Mouse (Mus musculus): Measurements from ENCODE around the gene Spcs2.
"Not testable (repeated sequence)": the region's sequence is repeated elsewhere in the genome, so short reads cannot be mapped to it uniquely, and the experiment has no call there.

The Spcs2 gene

DNA sequence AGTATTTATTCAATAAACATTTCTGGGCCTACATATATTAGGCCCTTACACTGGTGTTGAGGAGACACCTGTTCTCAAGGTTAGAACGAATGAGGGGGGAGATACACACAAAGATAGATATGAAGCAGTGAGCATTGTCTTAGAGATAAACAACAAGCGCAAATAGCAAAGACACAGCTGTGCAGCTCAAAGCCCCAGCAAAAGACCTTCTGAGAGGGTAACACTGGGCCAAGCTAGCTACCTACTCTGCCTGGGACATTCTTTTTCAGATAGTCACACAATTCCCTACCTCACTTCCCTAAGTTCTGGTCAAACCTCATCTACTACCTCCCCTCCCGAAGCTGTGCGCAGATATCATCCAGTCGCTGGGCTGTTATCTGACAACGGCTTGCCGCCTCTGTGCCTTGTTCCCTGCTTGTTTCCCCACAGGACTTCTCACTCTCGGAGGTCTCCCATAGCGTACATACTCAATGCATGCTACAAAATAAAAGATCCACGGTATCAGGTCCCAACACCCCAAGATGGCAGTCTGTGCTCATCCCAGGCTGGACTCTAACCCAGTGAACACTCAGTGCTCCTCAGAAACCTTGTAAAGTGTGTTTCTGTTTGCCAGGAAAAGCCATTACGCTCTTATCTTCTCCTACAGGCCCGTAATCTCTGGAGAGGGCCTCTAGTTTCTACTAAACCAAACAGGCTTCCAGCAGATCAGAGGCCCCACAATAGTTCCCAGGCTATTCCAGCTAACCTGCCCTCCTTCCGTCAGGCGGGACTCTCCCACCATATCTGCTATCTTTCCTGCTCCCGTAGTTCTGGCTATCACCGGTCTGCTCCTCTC, 38.4 kb downstream of the Spcs2 start:
- DNase-seq (ENCODE audit: low spot score in 2 of 2), result no peak

DNA sequence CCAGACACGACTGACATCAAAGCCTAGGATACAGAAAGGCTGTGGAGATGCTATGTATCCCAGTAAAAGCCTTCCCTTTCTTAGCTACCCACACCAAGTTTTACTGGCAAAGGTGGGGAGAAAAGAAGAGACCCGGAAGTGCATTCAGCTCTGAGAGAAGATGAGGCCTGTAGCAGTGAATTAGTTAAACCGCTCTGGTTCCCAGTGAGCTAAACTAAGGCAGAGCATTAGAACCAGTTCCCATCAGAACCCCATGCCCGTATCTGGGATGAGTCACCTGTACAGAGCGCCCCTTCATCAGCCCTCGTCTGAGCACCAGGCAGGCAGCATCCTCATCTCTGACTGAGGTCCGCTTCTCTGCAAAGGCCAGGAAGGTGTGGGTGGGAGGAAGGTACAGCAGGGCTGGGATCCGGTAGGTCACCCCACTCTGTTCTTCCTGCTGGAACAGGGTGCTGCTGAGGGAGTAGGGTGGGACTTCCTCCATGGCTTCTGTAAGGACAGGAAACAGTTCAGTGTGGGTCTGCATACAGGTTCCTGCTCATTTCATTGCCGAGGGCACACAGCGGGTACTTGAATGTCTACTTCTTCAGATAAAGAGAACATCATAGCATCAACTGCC, 40.1 kb downstream of the Spcs2 start:
- no peak for DNase-seq (ENCODE audit: low spot score in 2 of 2)

- DNase-seq (ENCODE audit: low spot score in 2 of 2), result no peak
Measured at GRCm38 (mm10) chr7:99822426-99822825, 40.8 kb downstream of the Spcs2 start.

GRCm38 (mm10) chr7:99821953-99822352, 41.3 kb downstream of the Spcs2 start:
- DNase-seq (ENCODE audit: low spot score in 2 of 2), result no peak

DNA sequence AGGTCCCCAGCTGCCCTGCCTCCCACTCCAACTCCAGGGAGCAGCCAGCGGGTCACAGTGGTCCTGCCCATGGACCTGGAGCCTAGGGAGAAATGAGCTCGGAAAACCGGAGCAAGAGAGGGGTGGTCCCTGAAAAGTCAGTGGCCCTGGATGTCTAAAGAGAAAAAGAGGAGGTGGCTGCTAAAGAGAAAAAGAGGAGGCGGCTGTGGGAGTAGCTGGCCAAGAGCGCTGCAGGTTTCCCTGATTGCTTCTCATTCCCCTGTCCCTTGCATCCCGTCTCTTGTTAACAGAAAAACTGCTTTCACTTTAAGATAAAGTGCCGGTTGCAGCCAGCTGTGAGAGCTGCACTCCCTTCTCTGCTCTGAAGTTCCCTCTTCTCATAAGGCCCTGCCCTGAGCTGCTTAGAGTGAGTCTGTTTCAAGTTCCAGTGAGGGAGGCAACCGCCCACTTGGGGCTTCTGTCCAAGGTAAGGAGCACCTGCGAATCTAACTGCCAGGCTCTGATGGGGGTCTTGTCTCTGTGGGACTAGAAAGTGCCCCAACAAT, 45.0 kb downstream of the Spcs2 start:
- not testable (repeated sequence) for DNase-seq (ENCODE audit: low spot score in 2 of 2)

DNA sequence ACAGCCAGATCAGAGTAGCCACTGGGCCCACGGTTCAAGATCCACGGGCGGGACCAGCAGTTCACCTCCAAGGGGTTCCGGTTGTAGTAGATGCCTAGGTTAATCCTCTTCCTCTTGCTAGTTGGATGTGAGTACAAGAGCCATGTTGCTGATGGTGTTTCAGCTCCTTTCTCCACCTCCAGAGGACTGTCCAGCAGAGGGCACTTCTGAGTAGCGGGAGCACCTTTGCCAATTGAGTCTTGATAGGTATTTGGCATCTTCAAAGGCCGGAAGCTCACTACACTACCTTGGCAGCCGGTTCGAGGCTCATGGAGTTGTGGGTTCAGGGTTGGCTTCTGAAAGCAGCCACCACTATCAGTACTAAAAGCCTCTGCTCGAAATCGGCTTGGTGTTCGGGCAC, 49.9 kb downstream of the Spcs2 start:
- no peak for DNase-seq (ENCODE audit: low spot score in 2 of 2)

GRCm38 (mm10) chr7:99811661-99812060, 51.6 kb downstream of the Spcs2 start:
- no peak for DNase-seq (ENCODE audit: low spot score in 2 of 2)

- no peak for DNase-seq (ENCODE audit: low spot score in 2 of 2)
Measured at GRCm38 (mm10) chr7:99810814-99811213, 52.4 kb downstream of the Spcs2 start.

DNA sequence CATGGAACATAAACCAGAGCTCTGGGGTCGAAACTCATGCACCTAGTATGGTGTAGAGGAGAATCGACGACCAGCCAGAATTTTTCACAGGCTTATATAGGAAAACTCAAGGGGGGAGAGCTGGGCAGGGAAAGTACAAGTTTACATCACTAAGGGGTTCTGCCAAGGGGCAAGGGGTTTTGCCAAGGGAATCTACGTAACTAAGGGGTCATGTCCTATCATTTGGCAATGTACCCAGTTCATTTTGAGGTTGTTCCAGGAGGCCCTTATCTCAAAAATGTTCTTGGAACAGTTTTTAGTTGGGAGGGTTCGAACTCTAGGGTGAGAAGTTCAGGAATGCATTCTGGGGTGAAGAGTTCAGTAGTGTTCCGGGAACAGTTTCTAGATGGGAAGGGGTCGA, 56.2 kb downstream of the Spcs2 start:
- DNase-seq (ENCODE audit: low spot score in 2 of 2), result not testable (repeated sequence)

GRCm38 (mm10) chr7:99805340-99805739, 57.9 kb downstream of the Spcs2 start:
- no peak for DNase-seq (ENCODE audit: low spot score in 2 of 2)

DNA sequence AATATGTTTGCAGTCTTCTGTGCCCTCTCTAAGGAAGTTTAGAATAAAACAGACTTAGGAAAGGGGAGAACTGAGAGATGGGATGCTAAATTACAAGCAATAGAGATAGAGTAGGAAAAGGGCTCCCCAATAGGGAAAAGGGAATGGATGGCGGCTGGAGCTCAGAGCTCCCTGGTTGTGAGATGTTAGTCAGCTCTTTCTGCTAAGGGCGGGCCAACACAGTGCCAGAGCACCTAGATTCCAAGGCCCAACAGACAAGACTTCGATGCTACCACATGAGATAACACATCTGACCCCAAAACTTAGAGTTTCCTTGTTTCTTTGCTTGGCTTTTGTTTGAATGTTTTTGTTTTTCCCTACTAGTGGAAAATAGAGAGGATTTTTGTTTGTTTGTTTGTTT, 59.2 kb downstream of the Spcs2 start:
- DNase-seq (ENCODE audit: low spot score in 2 of 2), result not testable (repeated sequence)

DNA sequence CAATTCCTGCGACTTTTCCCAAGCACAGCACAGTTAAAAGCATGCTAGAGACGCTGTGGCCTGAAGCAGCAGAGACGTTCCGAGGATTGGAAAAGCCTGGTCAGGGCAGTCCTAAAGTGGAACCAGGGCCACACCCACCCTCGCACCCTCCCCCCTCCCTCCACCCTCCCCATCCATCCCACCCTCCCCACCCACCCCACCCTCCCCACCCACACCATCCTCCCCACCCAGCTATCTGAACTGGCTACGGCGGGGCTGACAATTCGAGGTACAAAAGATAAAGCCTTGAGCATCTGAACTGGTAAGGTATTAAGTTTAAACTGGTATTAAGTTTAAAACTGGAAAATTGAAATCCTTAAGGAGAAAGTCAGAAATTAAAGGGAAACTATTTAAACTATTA, 59.7 kb downstream of the Spcs2 start:
- no peak for DNase-seq (ENCODE audit: low spot score in 2 of 2)

DNA sequence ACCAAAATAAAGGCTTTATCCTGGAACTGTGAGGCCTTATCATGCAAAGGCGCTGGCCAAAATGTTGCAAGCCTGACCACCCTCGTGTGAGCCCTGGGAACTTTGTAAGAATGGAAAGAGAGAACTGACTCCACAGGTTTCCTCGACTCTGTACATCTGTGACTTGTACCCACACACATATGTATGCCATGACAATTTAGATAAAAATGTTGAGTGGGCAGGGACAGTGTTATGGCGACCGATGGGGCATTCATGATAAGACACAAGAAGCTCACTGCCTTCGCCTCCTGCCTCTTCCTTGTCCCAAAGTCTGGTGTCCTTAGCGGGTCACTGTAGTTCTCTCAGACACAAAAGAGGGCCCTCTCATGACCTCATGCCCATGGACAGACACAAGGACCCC, 64.1 kb downstream of the Spcs2 start:
- no peak for DNase-seq (ENCODE audit: low spot score in 2 of 2)

DNA sequence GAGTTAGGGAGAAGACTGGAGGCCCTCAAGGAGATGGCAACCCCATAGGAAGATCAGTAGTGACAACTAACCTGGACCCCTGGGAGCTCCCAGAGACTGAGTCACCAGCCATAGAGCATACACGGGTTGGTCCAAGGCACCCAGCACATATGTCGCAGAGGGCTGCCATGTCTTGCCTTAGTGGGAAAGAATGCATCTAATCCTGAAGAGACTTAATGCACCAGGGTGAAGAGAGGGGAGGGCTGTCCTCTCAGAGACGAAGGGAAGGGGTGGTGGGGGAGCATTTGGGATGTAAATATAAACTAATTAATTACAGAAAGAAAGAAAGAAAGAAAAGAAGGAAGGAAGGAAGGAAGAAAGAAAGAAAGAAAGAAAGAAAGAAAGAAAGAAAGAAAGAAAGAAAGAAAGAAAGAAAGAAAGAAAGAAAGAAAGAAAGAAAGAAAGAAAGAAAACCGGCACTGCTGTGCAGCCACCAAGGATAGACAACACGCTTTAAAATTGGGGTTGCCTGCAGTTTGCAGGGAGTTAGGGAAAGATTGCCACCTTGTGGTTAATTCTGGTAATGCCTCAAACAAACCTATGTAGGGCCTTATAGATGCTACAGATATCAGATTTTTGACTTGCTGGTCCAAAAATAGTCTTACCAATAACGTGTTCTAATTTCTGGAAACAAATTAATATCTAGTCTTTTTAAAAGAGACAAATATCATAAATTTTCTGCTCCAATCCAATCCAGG, 65.2 kb downstream of the Spcs2 start:
- no peak for DNase-seq (ENCODE audit: low spot score in 2 of 2)

GRCm38 (mm10) chr7:99797261-99797660, 66.0 kb downstream of the Spcs2 start:
- no peak for DNase-seq (ENCODE audit: low spot score in 2 of 2)

DNA sequence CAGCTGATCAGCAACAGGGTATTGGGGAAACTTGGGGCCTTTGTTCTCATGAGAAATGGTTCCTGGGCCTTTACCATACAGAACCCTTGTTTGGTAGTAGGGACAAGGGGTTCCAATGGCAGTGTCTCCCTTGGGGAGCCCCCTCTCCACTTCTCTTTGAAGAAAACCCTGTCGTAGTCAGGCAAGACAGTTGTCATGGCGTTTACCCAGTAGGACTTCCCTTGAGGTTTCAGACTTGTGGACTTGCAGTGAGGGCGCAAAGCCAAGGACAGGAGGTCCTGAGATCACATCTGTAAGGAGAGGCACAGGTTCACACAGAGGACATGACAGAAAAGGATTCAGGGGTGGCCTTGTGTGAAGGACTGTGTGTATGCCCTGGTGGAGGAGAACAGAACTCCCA, 66.8 kb downstream of the Spcs2 start:
- no peak for DNase-seq (ENCODE audit: low spot score in 2 of 2)

- DNase-seq (ENCODE audit: low spot score in 2 of 2), result no peak
Measured at GRCm38 (mm10) chr7:99795192-99795981, 67.9 kb downstream of the Spcs2 start.

- DNase-seq (ENCODE audit: low spot score in 2 of 2), result no peak
Measured at GRCm38 (mm10) chr7:99794096-99794495, 69.2 kb downstream of the Spcs2 start.

- DNase-seq (ENCODE audit: low spot score in 2 of 2), result no peak
Measured at GRCm38 (mm10) chr7:99790816-99791215, 72.4 kb downstream of the Spcs2 start.

DNA sequence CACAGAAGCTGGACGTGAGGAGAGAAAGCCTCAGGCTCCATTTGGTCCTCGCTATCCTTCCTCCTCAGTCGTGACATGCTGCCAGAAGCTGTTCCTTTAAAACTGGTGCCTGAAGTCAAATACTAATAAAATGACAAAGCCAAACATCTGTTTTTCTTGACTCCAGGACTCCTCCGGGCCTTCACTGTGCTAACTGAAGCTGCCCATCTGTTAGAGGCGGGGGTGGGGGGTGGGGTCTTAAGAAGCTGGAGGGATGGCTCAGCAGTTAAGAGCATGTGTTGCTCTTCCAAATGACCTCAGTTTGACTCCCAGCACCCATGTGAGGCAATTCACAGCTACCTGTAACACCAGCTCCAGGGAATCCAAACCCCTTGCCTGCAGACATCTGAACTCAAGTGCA, 74.7 kb downstream of the Spcs2 start:
- no peak for DNase-seq (ENCODE audit: low spot score in 2 of 2)

GRCm38 (mm10) chr7:99787935-99788334, 75.3 kb downstream of the Spcs2 start:
- DNase-seq (ENCODE audit: low spot score in 2 of 2), result no peak

Measured in urinary bladder, postnatal 4 days (tissue).